Mouse (Mus musculus) intestine, embryonic 14.5 days (tissue): ENCODE results near the gene Ifi206. TPM values are rescaled to one million over a fixed set of nuclear protein-coding genes. Genes with fewer than 3 reads are reported as not detected.

Experiments
- ATAC-seq: fragments of 200-750 bp; cut with Nextera tagmentation; replicated peaks from 2 replicates; pipeline ENCODE4 v1.8.0; 2017; ENCODE audit warnings: low read depth, moderate number of reproducible peaks, moderate TSS enrichment, moderate library complexity; ENCODE audit not compliant: low FRiP score, low TSS enrichment
- DNase-seq: peaks from one replicate; pipeline ENCODE4 v3.0.0-alpha.2; 2018; ENCODE audit warnings: low spot score
- H3K27ac ChIP-seq: fragments of 300-500 bp; sonication (generic); 2 replicates; pipeline ENCODE4 v1.5.1; 2014; ENCODE audit warnings: low read depth, mild to moderate bottlenecking, control low read depth
- H3K27me3 ChIP-seq: fragments of 300-500 bp; sonication (generic); replicated peaks from 2 replicates; pipeline ENCODE4 v1.6.1; 2014; ENCODE audit warnings: low read length, control low read depth; ENCODE audit not compliant: control insufficient read depth, insufficient read depth
- H3K36me3 ChIP-seq: fragments of 300-500 bp; sonication (generic); 2 replicates; pipeline ENCODE4 v1.6.1; 2014; ENCODE audit warnings: low read length, control low read depth; ENCODE audit not compliant: control insufficient read depth, insufficient read depth
- H3K4me1 ChIP-seq: fragments of 300-500 bp; sonication (generic); replicated peaks from 2 replicates; pipeline ENCODE4 v1.6.1; 2014; ENCODE audit warnings: low read length, control low read depth, mixed read lengths; ENCODE audit not compliant: control insufficient read depth, insufficient read depth
- H3K4me2 ChIP-seq: fragments of 300-500 bp; sonication (generic); 2 replicates; pipeline ENCODE4 v1.6.1; 2014; ENCODE audit warnings: low read length
- H3K4me3 ChIP-seq: fragments of 300-500 bp; sonication (generic); 2 replicates; pipeline ENCODE4 v1.5.1; 2014; ENCODE audit warnings: low read depth, low read length, control low read depth, mixed read lengths
- H3K9ac ChIP-seq: fragments of 300-500 bp; sonication (generic); 2 replicates; pipeline ENCODE4 v1.6.1; 2014; ENCODE audit warnings: mild to moderate bottlenecking, low read length
- H3K9me3 ChIP-seq: fragments of 300-500 bp; sonication (generic); 2 replicates; pipeline ENCODE4 v1.6.1; 2016; ENCODE audit warnings: low read length, control low read depth; ENCODE audit not compliant: control insufficient read depth
- WGBS: fragments of 180-500 bp; shearing (Covaris S2); extraction: QIAGEN DNeasy Blood & Tissue Kit; methylation state at CpG from one replicate; pipeline ENCODE4 v1.1.7; 2014; 5-methylcytosine and 5-hydroxymethylcytosine counted together
- microRNA-seq: library from miRNA; unstranded; fragments of <30 nt; microRNA quantifications from one replicate; pipeline ENCODE4, GENCODE M21; 2016
- polyA plus RNA-seq: library from polyadenylated mRNA; unstranded; fragments of >200 nt; fragmentation: Nextera tagmentation; extraction: Ambion mirVana; gene quantifications from 2 replicates; pipeline ENCODE4 v1.2.1, GENCODE M21; 2014

The Ifi206 gene
- polyA plus RNA-seq, 1 experiment from 2014 or later, result 0.18 TPM

- Histone ChIP-seq H3K4me2 (no peak overlapping the region), H3K4me1 (no peaks in the 10 kb centered on the region), H3K4me3 (no peak overlapping the region), H3K9ac (no peak overlapping the region), H3K36me3 (no peaks in the 10 kb centered on the region), H3K27me3 (no peaks in the 10 kb centered on the region), H3K27ac (no peak overlapping the region), H3K9me3 (no peaks in the 10 kb centered on the region)
- WGBS, result 84% methylated on average over 5 of the region's 5 CpGs
- ATAC-seq (no peak), DNase-seq (no peak)
Observed at GRCm38 (mm10) chr1:173429995-173430699, 60.7 kb downstream of the Ifi206 start.

GRCm38 (mm10) chr1:173427385-173427784 lies 63.5 kb downstream of the Ifi206 start:
- Histone ChIP-seq H3K27me3 (no peaks in the 10 kb centered on the region), H3K4me3 (no peak overlapping the region), H3K27ac (no peak overlapping the region), H3K36me3 (no peaks in the 10 kb centered on the region), H3K4me2 (no peak overlapping the region), H3K9ac (no peak overlapping the region), H3K4me1 (no peaks in the 10 kb centered on the region), H3K9me3 (no peaks in the 10 kb centered on the region)
- DNase-seq, result no peak
- no peak for ATAC-seq
- WGBS, result 85% methylated on average over 8 of the region's 8 CpGs

- no peak overlapping the region for H3K9ac ChIP-seq
- no peak overlapping the region for H3K4me2 ChIP-seq
- no peak overlapping the region for H3K4me3 ChIP-seq
- no peak for DNase-seq
- no peaks in the 10 kb centered on the region for H3K9me3 ChIP-seq
- no peaks in the 10 kb centered on the region for H3K36me3 ChIP-seq
- H3K27ac ChIP-seq, result no peak overlapping the region
- 63% methylated on average over 2 of the region's 2 CpGs for WGBS
- no peaks in the 10 kb centered on the region for H3K27me3 ChIP-seq
- no peaks in the 10 kb centered on the region for H3K4me1 ChIP-seq
- ATAC-seq, result no peak
Observed at GRCm38 (mm10) chr1:173426345-173426744, 64.5 kb downstream of the Ifi206 start.

GRCm38 (mm10) chr1:173420374-173420773 lies 70.5 kb downstream of the Ifi206 start:
- DNase-seq, result no peak

GRCm38 (mm10) chr1:173418936-173419621 lies 71.8 kb downstream of the Ifi206 start:
- DNase-seq (no peak), ATAC-seq (peak; percentile 86)
- Histone ChIP-seq H3K9ac (no peak overlapping the region), H3K27me3 (no peaks in the 10 kb centered on the region), H3K27ac (peak overlapping the region; percentile 14; the same call in 1 of the 2 replicates), H3K4me2 (no peak overlapping the region), H3K4me1 (no peaks in the 10 kb centered on the region), H3K4me3 (no peak overlapping the region), H3K9me3 (no peaks in the 10 kb centered on the region), H3K36me3 (no peaks in the 10 kb centered on the region)
- WGBS, result 82% methylated on average over 1 of the region's 1 CpGs

More at GRCm38 (mm10) chr1:173420374-173420773, 70.5 kb downstream of the Ifi206 start:
- no peaks in the 10 kb centered on the region for H3K9me3 ChIP-seq
- no peaks in the 10 kb centered on the region for H3K36me3 ChIP-seq
- WGBS, result 82% methylated on average over 6 of the region's 6 CpGs
- H3K27me3 ChIP-seq, result no peaks in the 10 kb centered on the region
- no peak overlapping the region for H3K27ac ChIP-seq
- H3K9ac ChIP-seq, result no peak overlapping the region
- H3K4me3 ChIP-seq, result no peak overlapping the region
- H3K4me2 ChIP-seq, result no peak overlapping the region
- H3K4me1 ChIP-seq, result no peaks in the 10 kb centered on the region
- no peak for ATAC-seq

- no peak overlapping the region for H3K4me3 ChIP-seq
- H3K4me1 ChIP-seq, result no peaks in the 10 kb centered on the region
- H3K4me2 ChIP-seq, result no peak overlapping the region
- DNase-seq (no peak), ATAC-seq (peak; percentile 12; the same call in 1 of the 2 replicates)
- no peaks in the 10 kb centered on the region for H3K27me3 ChIP-seq
- H3K9me3 ChIP-seq, result no peaks in the 10 kb centered on the region
- no peak overlapping the region for H3K9ac ChIP-seq
- H3K36me3 ChIP-seq, result no peaks in the 10 kb centered on the region
- WGBS, result 74% methylated on average over 3 of the region's 3 CpGs
- no peak overlapping the region; the same call in 1 of the 2 replicates for H3K27ac ChIP-seq
Observed at GRCm38 (mm10) chr1:173418516-173418915, 72.3 kb downstream of the Ifi206 start.

Small RNA genes lying within 50 kb of the gene (microRNA-seq; reads per million reads assigned to microRNA genes)
- gene Gm44481, result not detected

Other genes with a start within 250 kb of the Ifi206 start
- gene Olfr418, start 225.0 kb downstream of the Ifi206 start, polyA plus RNA-seq, result not detected in 2 replicates
- gene Mptx2, start 213.3 kb downstream of the Ifi206 start, polyA plus RNA-seq, result not detected in 2 replicates
- gene Ackr1, start 157.3 kb downstream of the Ifi206 start, polyA plus RNA-seq, result 1.1 and 1.2 TPM in 2 replicates
- gene Aim2, start 140.2 kb downstream of the Ifi206 start, polyA plus RNA-seq, result 2.8 and 3.9 TPM in 2 replicates
- gene Cadm3, start 123.3 kb downstream of the Ifi206 start, polyA plus RNA-seq, result 7.6 and 7.7 TPM in 2 replicates
- gene Ifi214, start 44.9 kb upstream of the Ifi206 start, polyA plus RNA-seq, result not detected in 2 replicates
- 0.09 TPM in 1 of 2 replicates, not detected in the other for gene Ifi213, start 108.2 kb upstream of the Ifi206 start, polyA plus RNA-seq
- 0.14 and 0.17 TPM in 2 replicates for gene Ifi209, start 139.9 kb upstream of the Ifi206 start, polyA plus RNA-seq
- not detected in 2 replicates for gene Ifi208, start 182.6 kb upstream of the Ifi206 start, polyA plus RNA-seq